Comparison of ENCODE assay signal across 17 mouse cellular contexts in the genomic region with DNA sequence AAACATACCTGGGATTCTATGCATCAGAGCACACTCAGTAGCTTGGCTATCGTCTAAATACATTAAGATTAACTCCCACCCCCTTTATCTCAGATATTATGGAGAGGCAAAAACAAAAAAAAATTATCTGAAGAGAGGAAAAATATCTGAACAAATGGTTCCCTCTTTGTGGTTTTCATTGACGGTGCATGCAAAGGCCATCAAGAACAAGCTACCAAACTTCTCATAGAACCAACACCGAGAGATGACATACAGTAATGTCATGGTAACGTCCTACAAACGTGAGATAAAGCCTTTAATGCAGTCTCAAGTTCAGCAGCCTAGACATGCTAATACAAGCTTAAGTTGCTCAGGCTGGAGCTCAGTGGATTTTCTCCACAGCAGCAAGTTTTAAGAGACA.
"Had no signal": no experiment of that assay in that cellular context is flagged by ENCODE, and none has a peak within 500 bp of the region (broad histone marks: within the 10 kb centered on the region; RNA-seq: fewer than 3 reads in every experiment).

No protein-coding gene starts in this region.

- H3K9ac ChIP-seq: liver, postnatal 0 days; lung, embryonic 15.5 days; midbrain, embryonic 13.5 days; midbrain, embryonic 15.5 days; neural tube, embryonic 12.5 days had no signal

- H3K36me3 ChIP-seq: lung, embryonic 15.5 days; midbrain, embryonic 13.5 days; midbrain, embryonic 15.5 days had no signal

- H3K4me2 ChIP-seq: lung, embryonic 15.5 days; midbrain, embryonic 11.5 days; midbrain, embryonic 13.5 days; midbrain, embryonic 15.5 days; neural tube, embryonic 12.5 days had no signal

- H3K27ac ChIP-seq: lung, embryonic 15.5 days; macrophage; midbrain, embryonic 13.5 days; midbrain, embryonic 15.5 days; neural tube, embryonic 12.5 days had no signal

- H3K4me3 ChIP-seq: lung, embryonic 15.5 days; midbrain, embryonic 13.5 days; midbrain, embryonic 15.5 days; neural tube, embryonic 12.5 days had no signal

- H3K9me3 ChIP-seq: lung, embryonic 15.5 days; midbrain, embryonic 13.5 days; midbrain, embryonic 15.5 days; neural tube, embryonic 12.5 days had no signal

- DNase-seq: liver, postnatal 0 days; lung, adult 2 months; lung, postnatal 14 days; lung, postnatal 36 days; right cerebral cortex, postnatal 14 days; right cerebral cortex, postnatal 4 days; spleen, adult 18-20 months; thymus, adult 18-20 months; thymus, postnatal 14 days; thymus, postnatal 36 days had no signal

- ATAC-seq: liver, postnatal 0 days; lung, postnatal 0 days; midbrain, embryonic 13.5 days; midbrain, embryonic 15.5 days had no signal

- H3K27me3 ChIP-seq: lung, embryonic 15.5 days; midbrain, embryonic 13.5 days; midbrain, embryonic 15.5 days; neural tube, embryonic 12.5 days had no signal
